Mouse (Mus musculus): ENCODE data around the gene Naa15. TPM values are rescaled to one million over a fixed set of nuclear protein-coding genes. Genes with fewer than 3 reads are reported as not detected.

Naa15 gene
- total RNA-seq, 2 experiments from 2014 or later, result 48.4 to 48.6 TPM

DNA sequence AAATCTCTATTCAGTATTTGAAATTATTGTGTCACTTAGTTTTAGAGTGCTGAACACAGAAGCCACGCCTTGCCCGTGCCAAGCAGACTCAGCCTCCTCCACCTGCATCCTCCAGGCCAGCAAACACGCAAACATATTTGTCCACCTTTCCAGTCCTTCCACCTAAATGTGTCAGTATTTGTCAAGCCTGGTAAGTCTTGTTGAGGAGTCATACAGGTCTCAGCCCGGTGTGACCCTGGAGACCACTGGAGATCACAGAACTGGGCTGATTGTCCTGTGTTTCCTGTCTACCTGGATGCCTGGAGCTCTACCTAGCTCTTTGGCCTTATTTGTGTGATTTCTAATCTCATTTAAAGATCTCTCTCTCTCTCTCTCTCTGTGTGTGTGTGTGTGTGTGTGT, 84.9 kb downstream of the Naa15 start:
- intact Hi-C loops (cut with DNase I), result no loop called here
- no peak for DNase-seq

GRCm38 (mm10) chr3:51504385-51504952, 89.5 kb downstream of the Naa15 start:
- intact Hi-C loops (cut with DNase I), result no loop called here
- no peak for DNase-seq

GRCm38 (mm10) chr3:51505465-51505864, 90.5 kb downstream of the Naa15 start:
- no peak for DNase-seq
- intact Hi-C loops (cut with DNase I), result no loop called here

- intact Hi-C loops (cut with DNase I), result loop anchor here (1.0 to 2.0 kb wide), 2 partner anchors 137 to 732 kb away; no protein-coding TSS in a partner anchor
- DNase-seq, result peak; percentile 82 to 90
Measured at GRCm38 (mm10) chr3:51510903-51511302, 96.0 kb downstream of the Naa15 start.

- intact Hi-C loops (cut with DNase I), result loop anchor here (1.0 to 2.0 kb wide), 2 partner anchors 136 to 731 kb away; no protein-coding TSS in a partner anchor
- DNase-seq, result peak in 1 of 2 experiments; percentile 17
Measured at GRCm38 (mm10) chr3:51511983-51512382, 97.0 kb downstream of the Naa15 start.

DNA sequence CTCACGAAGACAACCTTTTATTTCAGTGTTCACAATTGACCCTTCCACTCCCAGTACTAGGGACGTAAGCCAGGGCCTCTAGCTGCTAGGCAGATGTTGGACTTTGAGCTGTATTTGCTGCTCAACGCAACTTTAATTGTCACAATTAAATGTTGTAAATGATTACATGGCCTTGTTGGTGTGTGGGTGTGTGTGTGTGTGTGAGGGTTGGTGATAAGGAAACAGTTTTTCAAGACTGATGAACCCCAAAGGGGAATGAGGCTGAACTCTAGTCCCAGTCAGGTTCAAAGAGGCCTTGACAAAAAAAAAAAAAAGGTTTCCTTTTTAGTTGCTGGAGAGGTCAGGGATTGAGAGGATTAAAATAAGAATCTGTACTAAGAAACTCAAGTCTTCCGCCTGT, 102.5 kb downstream of the Naa15 start:
- intact Hi-C loops (cut with DNase I), result no loop called here
- DNase-seq, result no peak

DNA sequence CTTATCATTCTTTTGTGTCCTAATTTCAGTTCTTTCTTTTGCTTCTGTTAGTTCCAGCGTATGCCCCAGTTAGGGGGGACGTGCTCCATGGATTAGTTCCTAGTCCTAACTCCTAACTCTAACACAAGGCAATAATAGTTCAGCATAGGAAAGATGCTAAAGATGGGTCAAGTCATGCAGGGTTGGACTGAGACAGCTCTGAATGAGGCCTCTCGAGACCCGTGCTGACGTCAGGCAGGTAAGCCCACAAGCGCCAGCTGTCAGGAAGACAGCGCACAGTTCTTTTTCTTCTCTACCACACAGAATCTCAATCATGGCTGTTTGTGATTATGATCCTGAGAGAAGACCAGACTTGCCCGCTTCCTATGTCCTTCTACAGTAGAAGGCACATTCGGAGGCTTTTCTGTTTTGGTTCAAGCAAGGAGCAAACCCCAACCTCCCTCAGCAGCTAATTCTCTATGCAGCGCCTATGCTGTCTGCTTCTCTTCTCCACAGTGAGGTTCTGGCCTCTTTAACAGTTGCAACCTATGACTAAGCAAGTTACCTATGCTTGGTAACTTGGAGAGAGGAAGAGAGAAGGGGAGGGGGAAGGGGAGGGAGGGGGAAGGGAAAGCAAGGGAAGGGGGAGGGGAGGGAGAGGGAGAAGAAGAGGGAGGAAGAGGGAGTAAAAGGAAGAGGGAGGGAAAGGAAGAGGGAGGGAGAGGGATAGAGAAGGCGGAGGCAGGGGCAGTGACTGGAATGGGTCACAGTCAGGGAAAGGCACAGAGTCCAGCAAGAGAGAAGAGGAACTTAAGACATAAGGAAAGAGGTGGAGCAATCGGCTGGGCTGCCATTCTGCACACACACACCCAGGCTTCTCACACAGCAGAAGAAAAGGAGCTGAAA, 103.2 kb downstream of the Naa15 start:
- no peak for DNase-seq
- intact Hi-C loops (cut with DNase I), result no loop called here

DNA sequence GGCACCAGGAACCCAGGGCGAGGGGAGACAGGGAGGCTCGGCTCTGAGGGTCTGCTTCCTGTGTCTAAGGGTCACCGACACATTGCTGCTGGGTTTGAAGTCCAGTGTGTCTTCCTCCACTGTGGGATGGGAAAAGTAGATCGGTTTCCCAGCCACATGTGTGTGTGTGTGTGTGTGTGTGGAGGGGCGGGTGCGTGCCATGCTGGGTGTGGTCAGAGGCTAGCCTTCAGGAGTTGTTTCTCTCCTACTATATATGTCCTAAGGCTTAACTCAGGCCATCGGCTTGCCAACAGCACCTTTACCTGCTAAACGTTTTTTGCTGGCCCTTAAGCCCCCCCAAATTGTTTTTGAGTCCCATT, 103.8 kb downstream of the Naa15 start:
- DNase-seq, result no peak
- intact Hi-C loops (cut with DNase I), result no loop called here

GRCm38 (mm10) chr3:51521262-51521661, 106.3 kb downstream of the Naa15 start:
- DNase-seq, result no peak
- intact Hi-C loops (cut with DNase I), result no loop called here

DNA sequence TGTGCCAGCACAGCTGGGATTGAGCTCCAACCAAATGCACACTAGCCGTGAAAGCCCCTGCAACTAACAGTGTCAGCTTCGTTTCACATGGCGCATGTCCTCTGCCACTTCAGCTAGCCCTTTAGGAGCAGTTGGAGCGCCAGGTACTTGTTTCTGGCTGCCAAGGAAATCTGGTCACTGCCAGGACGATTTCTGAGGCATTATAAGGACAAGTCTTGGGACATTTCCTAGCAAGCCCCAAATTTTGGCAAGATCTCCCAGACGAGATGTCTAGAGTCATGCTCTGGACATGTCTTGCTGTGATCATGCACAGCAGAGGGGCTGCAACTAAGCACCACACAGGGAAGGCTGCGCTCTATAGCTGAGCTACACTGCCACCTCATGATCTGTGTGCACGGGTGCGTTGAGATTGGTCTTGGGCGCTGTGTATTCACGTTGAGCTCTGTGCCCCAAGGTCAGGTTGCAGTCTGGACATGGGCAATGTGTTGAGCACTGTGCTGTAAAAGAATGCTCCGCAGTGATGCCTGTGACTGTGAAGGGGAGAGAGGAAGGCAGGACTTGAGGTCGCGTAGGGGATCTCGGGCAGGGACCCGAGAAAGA, 110.3 kb downstream of the Naa15 start:
- no peak for DNase-seq

More for the DNA sequence above, 110.3 kb downstream of the Naa15 start:
- intact Hi-C loops (cut with DNase I), result no loop called here

Other genes starting within 250 kb of the Naa15 start
- 10 to 100 TPM; 28.9 to 75.4 TPM for gene Noct, start 190.7 kb upstream of the Naa15 start, total RNA-seq (2021)
- 10 to 100 TPM; 79.8 to 85.1 TPM for gene Elf2, start 74.5 kb upstream of the Naa15 start, total RNA-seq (2021)
- gene Mgarp, start 18.4 kb upstream of the Naa15 start, total RNA-seq (2021), result under 1 TPM; 0.42 to 0.48 TPM
- 1,000 to 10,000 TPM; 1,294 to 1,362 TPM for gene Ndufc1, start 6.2 kb upstream of the Naa15 start, total RNA-seq (2021)
- 10 to 100 TPM in 1 of 2 experiments, 1 to 10 TPM in 1; 9.8 to 13.9 TPM for gene Rab33b, start 68.8 kb downstream of the Naa15 start, total RNA-seq (2021)
- 10 to 100 TPM; 57.0 to 67.0 TPM for gene Setd7, start 145.7 kb downstream of the Naa15 start, total RNA-seq (2021)
- 1 to 10 TPM in 1 of 2 experiments, under 1 TPM in 1; 0.35 to 2.1 TPM for gene Mgst2, start 245.2 kb downstream of the Naa15 start, total RNA-seq (2021)

Data from heart, postnatal 10 days (tissue).